Mouse (Mus musculus) liver, postnatal 0 days (tissue): ENCODE results near the gene Chd9. TPM values are rescaled to one million over a fixed set of nuclear protein-coding genes. Genes with fewer than 3 reads are reported as not detected.

Experiments used
- ATAC-seq: fragments of 200-750 bp; cut with Nextera tagmentation; 2 replicates; pipeline ENCODE4 v1.8.0; 2017; ENCODE audit warnings: mild to moderate bottlenecking, moderate library complexity
- DNase-seq: peaks from one replicate; pipeline ENCODE4 v3.0.0-alpha.2; 2016
- H3K27ac ChIP-seq: fragments of 300-500 bp; sonication (generic); 2 replicates; pipeline ENCODE4 v1.5.1; 2014; ENCODE audit warnings: antibody characterized with exemption, moderate library complexity, mild to moderate bottlenecking, low read depth
- H3K27me3 ChIP-seq: fragments of 300-500 bp; sonication (generic); 2 replicates; pipeline ENCODE4 v1.6.1; 2014; ENCODE audit warnings: low read length, control low read depth, mixed read lengths; ENCODE audit not compliant: insufficient read depth
- H3K36me3 ChIP-seq: fragments of 300-500 bp; sonication (generic); replicated peaks from 2 replicates; pipeline ENCODE4 v1.6.1; 2014; ENCODE audit warnings: mild to moderate bottlenecking, control low read depth, low read length, moderate library complexity, mixed read lengths; ENCODE audit not compliant: insufficient read depth
- H3K4me1 ChIP-seq: fragments of 300-500 bp; sonication (generic); 2 replicates; pipeline ENCODE4 v1.6.1; 2014; ENCODE audit warnings: antibody characterized with exemption, mild to moderate bottlenecking, control low read depth; ENCODE audit not compliant: insufficient read depth
- H3K4me2 ChIP-seq: fragments of 300-500 bp; sonication (generic); 2 replicates; pipeline ENCODE4 v1.6.1; 2014; ENCODE audit warnings: low read depth, mild to moderate bottlenecking, low read length, moderate library complexity, mixed read lengths
- H3K4me3 ChIP-seq: fragments of 300-500 bp; sonication (generic); 2 replicates; pipeline ENCODE4 v1.5.1; 2014; ENCODE audit warnings: low read depth, low read length
- H3K9ac ChIP-seq: fragments of 300-500 bp; sonication (generic); replicated peaks from 2 replicates; pipeline ENCODE4 v1.6.1; 2014; ENCODE audit warnings: mild to moderate bottlenecking, moderate library complexity
- H3K9me3 ChIP-seq: fragments of 300-500 bp; sonication (generic); 2 replicates; pipeline ENCODE4 v1.6.1; 2016; ENCODE audit warnings: mild to moderate bottlenecking, control low read depth, low read length, mixed read lengths
- CTCF ChIP-seq: sonication (generic); IDR thresholded peaks from 2 replicates; pipeline ENCODE4 v1.5.1; 2016; ENCODE audit warnings: antibody characterized with exemption, low read depth
- EP300 ChIP-seq: IDR thresholded peaks from 2 replicates; pipeline ENCODE4 v1.6.1; 2016; ENCODE audit warnings: antibody characterized with exemption, low read depth, mild to moderate bottlenecking
- WGBS: fragments of 180-500 bp; shearing (Covaris S2); extraction: QIAGEN DNeasy Blood & Tissue Kit; methylation state at CpG from one replicate; pipeline ENCODE4 v1.1.7; 2014; ENCODE audit not compliant: insufficient replicate concordance; 5-methylcytosine and 5-hydroxymethylcytosine counted together
- polyA plus RNA-seq: library from polyadenylated mRNA; unstranded; fragments of >200 nt; fragmentation: Nextera tagmentation; extraction: Ambion mirVana; gene quantifications from 2 replicates; pipeline ENCODE4 v1.2.1, GENCODE M21; 2015

The Chd9 gene
- polyA plus RNA-seq, 1 experiment from 2014 or later = 32.2 TPM

- Histone ChIP-seq H3K4me3 (no peak overlapping the region), H3K9ac (no peak overlapping the region), H3K27ac (no peak overlapping the region), H3K9me3 (no peaks in the 10 kb centered on the region), H3K4me2 (no peak overlapping the region), H3K36me3 (peaks cover 1% of the 10 kb centered on the region), H3K27me3 (no peaks in the 10 kb centered on the region), H3K4me1 (peaks cover 5% of the 10 kb centered on the region; the same call in 1 of the 2 replicates)
- DNase-seq (no peak), ATAC-seq (no peak)
- 67% methylated on average over 3 of the region's 3 CpGs for WGBS
- TF ChIP-seq EP300 = no peak
- TF ChIP-seq CTCF = no peak
Measured at GRCm38 (mm10) chr8:91056848-91057247, 228.7 kb downstream of the Chd9 start.

DNA sequence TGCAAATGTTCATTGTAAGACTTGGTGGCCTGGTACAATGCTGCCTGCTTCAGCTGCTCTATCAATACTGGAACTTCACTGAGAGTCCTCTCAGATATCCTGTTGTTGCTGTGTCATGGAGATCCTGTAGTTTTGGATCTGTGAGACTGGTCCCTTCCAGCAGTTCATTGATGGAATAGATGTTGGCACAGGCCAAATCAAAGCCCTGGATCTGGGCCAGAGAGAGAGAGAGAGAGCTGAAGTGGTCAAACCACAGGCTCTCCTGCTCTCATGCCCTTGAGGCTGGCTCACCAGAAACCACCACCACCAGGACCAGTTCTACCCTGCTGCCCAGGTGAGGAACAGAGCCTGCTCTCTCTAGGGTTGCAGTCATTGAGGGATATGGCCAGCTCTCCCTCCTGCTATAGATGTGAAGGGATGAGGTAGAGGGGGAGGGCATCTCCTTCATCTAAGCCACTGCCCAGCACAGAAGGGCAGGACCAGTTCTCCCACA is 231.0 kb downstream of the Chd9 start:
- no peak for TF ChIP-seq CTCF
- no peak for TF ChIP-seq EP300
- ATAC-seq (no peak), DNase-seq (no peak)
- Histone ChIP-seq H3K4me1 (peaks cover 5% of the 10 kb centered on the region; the same call in 1 of the 2 replicates), H3K9ac (no peak overlapping the region), H3K9me3 (no peaks in the 10 kb centered on the region), H3K27ac (no peak overlapping the region), H3K4me3 (no peak overlapping the region), H3K27me3 (no peaks in the 10 kb centered on the region), H3K36me3 (no peaks in the 10 kb centered on the region), H3K4me2 (no peak overlapping the region)

DNA sequence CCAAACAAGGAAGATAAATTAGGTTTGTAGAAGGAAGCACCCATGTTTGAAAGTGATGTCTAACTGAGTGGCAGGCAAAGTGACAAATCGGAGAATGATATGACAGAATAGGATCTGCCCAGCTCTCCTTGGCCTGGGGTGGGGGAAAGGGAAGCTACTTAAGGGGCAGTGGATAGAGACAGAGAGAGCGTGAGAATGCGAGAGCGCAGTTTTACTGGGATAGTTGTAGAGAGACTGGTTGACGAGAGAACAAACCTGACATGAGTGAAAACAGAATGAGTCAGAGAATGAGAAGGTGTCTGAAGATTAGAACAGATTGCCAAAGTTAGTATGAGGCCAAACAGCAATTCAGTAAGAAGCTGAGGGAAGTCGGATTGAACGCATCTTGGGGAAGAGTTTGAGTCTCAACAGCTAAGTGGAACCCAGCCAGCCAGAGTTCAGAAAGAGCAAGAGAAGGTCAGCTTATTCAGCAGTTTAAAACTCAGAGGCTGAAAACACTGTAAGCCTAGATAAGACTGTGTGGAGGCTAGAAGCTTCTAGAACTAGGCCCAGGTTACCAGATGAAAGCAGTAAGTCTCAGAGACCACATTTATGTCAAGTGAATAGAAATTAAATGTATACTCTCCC is 231.8 kb downstream of the Chd9 start:
- no peaks in the 10 kb centered on the region for H3K36me3 ChIP-seq
- H3K27me3 ChIP-seq = no peaks in the 10 kb centered on the region
- no peak overlapping the region for H3K27ac ChIP-seq
- no peak for DNase-seq
- H3K9ac ChIP-seq = no peak overlapping the region
- no peak overlapping the region for H3K4me3 ChIP-seq
- peaks cover 5% of the 10 kb centered on the region; the same call in 1 of the 2 replicates for H3K4me1 ChIP-seq
- ATAC-seq = peak; percentile 25
- H3K4me2 ChIP-seq = no peak overlapping the region
- TF ChIP-seq EP300 (no peak), CTCF (no peak)
- 81% methylated on average over 7 of the region's 7 CpGs for WGBS
- H3K9me3 ChIP-seq = no peaks in the 10 kb centered on the region

DNA sequence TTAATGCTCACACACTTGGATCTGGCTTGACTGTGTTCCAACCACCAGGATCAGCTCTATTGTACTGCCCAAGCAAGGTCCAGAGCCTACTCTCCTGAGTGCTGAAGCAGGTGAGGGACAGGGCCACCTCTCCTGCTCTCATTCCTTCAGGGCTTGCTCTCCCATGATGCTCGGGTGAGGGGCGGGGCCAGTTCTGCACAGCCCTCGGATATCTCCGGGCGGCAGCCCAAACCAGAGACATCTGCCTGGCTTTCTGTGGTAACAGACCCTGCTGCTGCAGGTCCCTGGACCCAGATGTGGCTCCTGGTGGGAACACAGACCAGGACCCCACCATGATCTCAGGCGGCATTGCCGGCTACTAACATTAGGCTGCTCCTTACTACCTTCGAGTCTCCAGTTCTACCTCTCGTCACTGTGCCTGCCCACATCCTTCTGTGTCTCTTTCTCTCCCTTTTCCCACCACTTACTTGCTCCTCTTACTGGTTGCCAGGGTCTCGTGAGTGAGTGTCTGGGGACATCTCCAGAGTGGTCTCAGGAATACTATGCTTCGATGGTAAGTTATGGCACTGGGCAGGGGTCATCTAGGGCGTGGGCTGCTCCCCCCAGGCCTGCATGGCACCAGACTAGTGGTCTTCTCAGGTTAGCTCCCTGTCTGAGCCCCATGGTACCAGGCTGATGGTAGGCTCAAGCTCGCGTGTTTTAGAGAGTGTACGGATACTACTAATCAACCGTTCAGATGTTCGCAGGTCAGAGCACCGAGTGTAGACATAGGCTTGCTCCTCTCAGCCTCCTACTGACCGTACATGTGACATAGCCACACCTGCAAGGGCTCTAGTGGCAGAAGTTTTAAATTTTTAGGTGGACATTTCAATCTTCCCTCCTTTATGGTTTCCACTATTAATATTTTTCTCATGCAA is 232.7 kb downstream of the Chd9 start:
- Histone ChIP-seq H3K4me3 (no peak overlapping the region), H3K4me1 (peaks cover 5% of the 10 kb centered on the region; the same call in 1 of the 2 replicates)
- DNase-seq = peak; percentile 46

DNA sequence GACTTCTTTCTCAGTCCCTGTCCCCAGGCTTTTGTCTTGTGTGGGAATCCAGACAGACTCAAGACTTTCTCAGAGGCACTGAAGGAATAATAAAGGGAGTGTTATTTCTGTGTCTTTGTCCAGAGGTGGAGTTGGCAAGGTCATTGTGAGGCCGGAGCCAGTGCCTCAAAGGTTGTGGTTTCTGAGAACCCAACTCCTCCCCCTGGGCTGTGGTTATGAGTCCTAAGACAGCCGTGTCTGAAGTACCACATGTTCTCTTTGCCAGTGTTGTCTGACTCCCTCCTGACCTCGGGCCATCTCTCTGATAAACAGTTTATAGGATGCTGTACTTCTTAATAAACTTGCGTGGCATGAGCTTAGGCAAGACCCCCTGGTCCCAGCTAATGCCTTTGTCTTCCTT is 237.0 kb downstream of the Chd9 start:
- Histone ChIP-seq H3K4me3 (no peak overlapping the region), H3K36me3 (no peaks in the 10 kb centered on the region), H3K4me2 (no peak overlapping the region), H3K9me3 (no peaks in the 10 kb centered on the region), H3K4me1 (peaks cover 13% of the 10 kb centered on the region), H3K27me3 (no peaks in the 10 kb centered on the region), H3K9ac (no peak overlapping the region), H3K27ac (no peak overlapping the region)
- no peak for TF ChIP-seq CTCF
- no peak for TF ChIP-seq EP300
- DNase-seq (no peak), ATAC-seq (no peak)
- WGBS = 38% methylated on average over 4 of the region's 4 CpGs

More for the DNA sequence above, 232.7 kb downstream of the Chd9 start:
- H3K9ac ChIP-seq = no peak overlapping the region
- no peak overlapping the region for H3K27ac ChIP-seq
- H3K27me3 ChIP-seq = no peaks in the 10 kb centered on the region
- no peaks in the 10 kb centered on the region for H3K36me3 ChIP-seq
- H3K4me2 ChIP-seq = peak overlapping the region; percentile 49
- no peaks in the 10 kb centered on the region for H3K9me3 ChIP-seq
- ATAC-seq = peak; percentile 76
- TF ChIP-seq EP300 = no peak
- TF ChIP-seq CTCF = no peak
- 66% methylated on average over 19 of the region's 19 CpGs for WGBS

GRCm38 (mm10) chr8:91069407-91069806 is 241.3 kb downstream of the Chd9 start:
- Histone ChIP-seq H3K9me3 (no peaks in the 10 kb centered on the region), H3K4me2 (peak overlapping the region; percentile 91), H3K36me3 (0 out of 2 replicates have a peak, but pooled peaks cover 3% of the 10 kb centered on the region), H3K27ac (peak overlapping the region; percentile 99; the same call in 1 of the 2 replicates), H3K9ac (peak overlapping the region; percentile 98), H3K4me3 (peak overlapping the region; percentile 94), H3K27me3 (no peaks in the 10 kb centered on the region), H3K4me1 (peaks cover 14% of the 10 kb centered on the region)
- DNase-seq = peak; percentile 30
- ATAC-seq = peak; percentile 4
- WGBS = 6% methylated on average over 10 of the region's 10 CpGs
- TF ChIP-seq CTCF = no peak
- no peak for TF ChIP-seq EP300
